In the genomic region with DNA sequence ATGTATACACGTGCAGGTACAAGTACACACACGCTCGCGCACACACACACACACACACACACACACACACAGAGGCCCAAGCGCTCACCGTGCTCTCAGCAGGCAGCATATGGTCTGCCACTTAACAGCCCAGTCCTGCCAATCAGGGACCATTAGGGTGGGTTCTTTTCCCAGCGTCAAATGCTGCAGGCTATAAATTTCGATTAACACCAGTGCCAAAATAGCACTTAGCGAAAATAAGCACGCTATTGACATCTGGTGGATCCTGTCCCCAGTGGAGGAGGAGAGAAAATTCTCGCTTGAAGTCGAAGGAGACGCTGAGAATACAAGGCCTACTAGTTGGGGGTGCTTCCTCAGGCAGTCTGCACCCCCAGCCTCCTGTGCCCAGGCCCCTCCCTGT, we compare ENCODE assay signal across 10 mouse cellular contexts. TPM values are rescaled to one million over a fixed set of nuclear protein-coding genes. Genes with fewer than 3 reads are reported as not detected.
DNase-seq lines count a peak whose midpoint lies in the region; ATAC-seq lines count a peak whose summit lies in the region.
"Had no signal": no experiment of that assay in that cellular context is flagged by ENCODE, and none has a peak within 500 bp of the region (broad histone marks: within the 10 kb centered on the region; RNA-seq: fewer than 3 reads in every experiment).

No protein-coding gene starts in this region.

- peaks cover 14% of the 10 kb centered on the region for H3K4me1 ChIP-seq in hindbrain, embryonic 15.5 days (replicated peaks)
- no peaks in the 10 kb centered on the region; the same call in 1 of the 2 replicates for H3K4me1 ChIP-seq in midbrain, embryonic 16.5 days (ENCODE audit: control insufficient read depth, insufficient read depth, low read length)

- H3K4me2 ChIP-seq in hindbrain, embryonic 15.5 days = no peak overlapping the region
- 0 out of 2 replicates have a peak overlapping the region, but pooled peaks have one; percentile 4 for H3K4me2 ChIP-seq in midbrain, embryonic 16.5 days (ENCODE audit: low read length)

- H3K36me3 ChIP-seq in hindbrain, embryonic 15.5 days = peaks cover 4% of the 10 kb centered on the region; the same call in 1 of the 2 replicates
- H3K36me3 ChIP-seq in midbrain, embryonic 16.5 days (ENCODE audit: control insufficient read depth, insufficient read depth, low read length) = no peaks in the 10 kb centered on the region; the same call in 1 of the 2 replicates

- H3K4me3 ChIP-seq in hindbrain, embryonic 15.5 days = no peak overlapping the region
- H3K4me3 ChIP-seq in midbrain, embryonic 16.5 days (ENCODE audit: low read depth, low read length) = no peak overlapping the region
- H3K4me3 ChIP-seq: heart, adult 2 months had no signal

- peak; percentile 69 for ATAC-seq in hindbrain, embryonic 15.5 days (ENCODE audit: low FRiP score, low read depth)
- ATAC-seq in midbrain, embryonic 16.5 days = peak; percentile 62

- H3K27me3 ChIP-seq in hindbrain, embryonic 15.5 days = no peaks in the 10 kb centered on the region
- H3K27me3 ChIP-seq in midbrain, embryonic 16.5 days (ENCODE audit: control insufficient read depth, insufficient read depth, low read depth, low read length) = no peaks in the 10 kb centered on the region

- DNase-seq in frontal cortex, adult 2 months (ENCODE audit: extremely low spot score in 1 of 2, low spot score in 1 of 2) = peak; percentile 24 to 50
- no peak for DNase-seq in frontal cortex, postnatal 14 days (ENCODE audit: low spot score in 2 of 2)
- DNase-seq in embryo, embryonic 11 days = peak; percentile 47
- DNase-seq in thymus, adult 18-20 months = no peak
- no peak for DNase-seq in adrenal gland, postnatal 4 days (ENCODE audit: low spot score in 2 of 2)
- DNase-seq in layer of hippocampus, postnatal 25 days (ENCODE audit: extremely low spot score in 1 of 2, low spot score in 1 of 2) = no peak
- DNase-seq: heart, adult 2 months; lung, postnatal 10 days had no signal

- H3K9me3 ChIP-seq in hindbrain, embryonic 15.5 days = no peaks in the 10 kb centered on the region
- H3K9me3 ChIP-seq in midbrain, embryonic 16.5 days (replicated peaks; ENCODE audit: control insufficient read depth, low read length, poor library complexity, severe bottlenecking) = no peaks in the 10 kb centered on the region

- whole genome bisulfite sequencing in hindbrain, embryonic 15.5 days = 43% methylated on average over 13 of the region's 13 CpGs
- 53% methylated on average over 13 of the region's 13 CpGs for WGBS in midbrain, embryonic 16.5 days

- H3K27ac ChIP-seq in hindbrain, embryonic 15.5 days (replicated peaks) = peak overlapping the region; percentile 56
- peak overlapping the region; percentile 40 for H3K27ac ChIP-seq in midbrain, embryonic 16.5 days (ENCODE audit: low read length)
- H3K27ac ChIP-seq: heart, adult 2 months had no signal

- 0 out of 2 replicates have a peak overlapping the region, but pooled peaks have one; percentile 1 for H3K9ac ChIP-seq in hindbrain, embryonic 15.5 days
- H3K9ac ChIP-seq in midbrain, embryonic 16.5 days (ENCODE audit: low read depth, low read length) = no peak overlapping the region

RNA-seq across cellular contexts. Expression of gene Fbxl18, which starts 25.8 kb away (rescaled TPM):
- 20.2 and 22.4 TPM in 2 replicates for polyA plus RNA-seq in frontal cortex, adult 2 months (2012; rRNA removed)
- polyA plus RNA-seq in hindbrain, embryonic 15.5 days (2015; fragmentation: Nextera tagmentation; extraction: Ambion mirVana) = 30.3 and 33.3 TPM in 2 replicates
- polyA plus RNA-seq in midbrain, embryonic 16.5 days (2015; fragmentation: Nextera tagmentation; extraction: Ambion mirVana) = 29.9 and 35.1 TPM in 2 replicates
- total RNA-seq in adrenal gland, postnatal 4 days (2021) = 10 to 100 TPM; 18.3 to 20.9 TPM
- 10 to 100 TPM; 37.4 to 40.0 TPM for total RNA-seq in layer of hippocampus, postnatal 25 days (2021)

RNA-seq across cellular contexts. Expression of gene Actb, which starts 37.1 kb away (rescaled TPM):
- polyA plus RNA-seq in frontal cortex, adult 2 months (2012; rRNA removed) = 2,513 and 2,530 TPM in 2 replicates
- polyA plus RNA-seq in hindbrain, embryonic 15.5 days (2015; fragmentation: Nextera tagmentation; extraction: Ambion mirVana) = 13,458 and 13,965 TPM in 2 replicates
- polyA plus RNA-seq in midbrain, embryonic 16.5 days (2015; fragmentation: Nextera tagmentation; extraction: Ambion mirVana) = 13,967 and 14,266 TPM in 2 replicates
- 1,000 to 10,000 TPM; 3,089 to 3,273 TPM for total RNA-seq in adrenal gland, postnatal 4 days (2021)
- total RNA-seq in layer of hippocampus, postnatal 25 days (2021) = 1,000 to 10,000 TPM; 3,553 to 3,743 TPM

RNA-seq across cellular contexts. Expression of gene Tnrc18, which starts 52.0 kb away (rescaled TPM):
- polyA plus RNA-seq in frontal cortex, adult 2 months (2012; rRNA removed) = 38.1 and 38.2 TPM in 2 replicates
- 32.7 and 33.8 TPM in 2 replicates for polyA plus RNA-seq in hindbrain, embryonic 15.5 days (2015; fragmentation: Nextera tagmentation; extraction: Ambion mirVana)
- 23.3 and 27.7 TPM in 2 replicates for polyA plus RNA-seq in midbrain, embryonic 16.5 days (2015; fragmentation: Nextera tagmentation; extraction: Ambion mirVana)
- 100 to 1,000 TPM; 149 to 153 TPM for total RNA-seq in adrenal gland, postnatal 4 days (2021)
- total RNA-seq in layer of hippocampus, postnatal 25 days (2021) = 100 to 1,000 TPM; 131 to 158 TPM

Comparison
In these comparisons a context has a peak if more than half of its experiments do, and no peak if none do; other contexts are left out.
1. DNase-seq: peak in frontal cortex, adult 2 months (2 of 2) and embryo, embryonic 11 days (single experiment); none in frontal cortex, postnatal 14 days (0 of 2), thymus, adult 18-20 months (0 of 2), adrenal gland, postnatal 4 days (0 of 2) and layer of hippocampus, postnatal 25 days (0 of 2).